Mouse (Mus musculus) bone marrow, adult 2 months (tissue): ENCODE measurements around the gene Frmpd4.

Source experiments
- CTCF ChIP-seq: fragments of 200-500 bp; IDR thresholded peaks from 2 replicates; pipeline ENCODE4 v1.5.1; 2011; ENCODE audit warnings: low read length, control low read depth; ENCODE audit not compliant: control insufficient read depth, insufficient read depth
- POLR2A ChIP-seq: fragments of 200-500 bp; IDR thresholded peaks from 2 replicates; pipeline ENCODE4 v1.6.1; 2011; ENCODE audit warnings: low read depth, mild to moderate bottlenecking, control low read depth, low read length, borderline replicate concordance; ENCODE audit not compliant: control insufficient read depth

GRCm38 (mm10) chrX:167808572-167808971, 768.5 kb downstream of the Frmpd4 start:
- no peak for TF ChIP-seq POLR2A
- TF ChIP-seq CTCF = no peak
